Mouse (Mus musculus) frontal cortex, postnatal 10 days (tissue): ENCODE data around the gene Slc13a4.

Experiments
- DNase-seq, 2 experiments: peaks; one replicate each; pipeline ENCODE4 v3.0.0; 2022; ENCODE audit warnings: low spot score in 2 of 2, mixed read lengths in 1 of 2

Gene Slc13a4

DNA sequence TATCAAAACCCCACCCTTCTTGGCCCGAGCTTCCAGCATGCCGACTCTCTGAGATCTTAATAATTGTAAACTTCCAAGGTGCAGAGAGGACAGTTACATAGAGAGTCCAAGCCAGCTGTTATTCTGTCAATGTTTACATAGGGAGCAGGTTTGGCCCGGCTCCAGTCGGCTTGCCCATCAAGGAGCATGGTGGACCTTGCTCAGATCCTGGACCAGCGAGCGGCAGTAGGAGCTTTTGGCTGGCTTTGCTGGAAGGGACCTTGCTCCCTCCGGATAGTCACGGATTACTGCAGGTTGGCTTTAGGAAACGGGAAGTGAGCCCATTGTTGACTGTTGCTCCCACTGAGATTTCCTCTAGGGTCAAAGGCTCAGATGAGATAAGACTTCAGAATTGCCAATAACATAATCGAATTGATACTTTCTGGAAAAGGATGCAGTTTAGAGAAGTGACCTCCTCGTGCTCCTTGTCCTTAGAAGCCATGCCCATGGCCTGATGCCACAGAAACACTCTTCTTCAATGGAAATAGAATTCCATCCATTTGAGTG, 4.5 kb downstream of the Slc13a4 start:
- no peak for DNase-seq

DNA sequence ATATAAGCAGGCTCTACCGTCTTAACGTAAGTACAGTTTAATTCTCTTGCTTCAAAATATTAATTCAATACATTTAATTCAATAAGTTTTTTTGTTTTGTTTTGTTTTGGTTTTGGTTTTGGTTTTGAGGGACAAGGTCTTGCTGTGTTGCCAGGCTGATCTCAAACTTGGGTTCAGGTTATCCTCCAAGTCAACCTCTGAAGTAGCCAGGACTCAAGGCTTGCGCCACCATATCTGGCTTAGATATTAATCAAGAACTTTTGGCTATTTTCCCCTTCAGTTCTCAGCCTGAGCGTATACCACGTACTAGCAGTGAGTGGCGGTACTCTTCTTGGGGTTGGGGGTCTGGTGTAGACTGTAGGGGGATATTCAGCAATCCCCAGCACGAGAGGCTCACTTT, 5.3 kb downstream of the Slc13a4 start:
- DNase-seq: no peak

DNA sequence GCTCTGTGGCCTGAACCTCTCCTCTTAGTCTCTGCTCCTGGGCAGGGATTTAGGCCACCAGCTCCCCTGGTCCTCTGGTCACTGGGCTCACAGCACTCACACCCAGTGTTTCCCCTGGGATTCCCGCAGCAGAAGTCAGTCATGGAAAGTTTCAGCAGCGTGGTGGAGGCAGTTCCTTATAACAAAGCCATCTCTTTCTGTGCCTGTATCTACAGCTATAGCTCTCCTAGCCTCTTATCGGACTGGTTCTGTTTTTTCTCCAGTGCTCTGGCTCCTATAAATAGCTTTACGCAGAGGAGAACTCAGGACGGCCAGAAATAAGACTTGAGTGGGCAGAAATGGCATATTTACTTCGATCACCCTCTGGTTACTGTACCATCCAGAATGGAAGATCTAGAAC, 9.6 kb downstream of the Slc13a4 start:
- no peak for DNase-seq

DNA sequence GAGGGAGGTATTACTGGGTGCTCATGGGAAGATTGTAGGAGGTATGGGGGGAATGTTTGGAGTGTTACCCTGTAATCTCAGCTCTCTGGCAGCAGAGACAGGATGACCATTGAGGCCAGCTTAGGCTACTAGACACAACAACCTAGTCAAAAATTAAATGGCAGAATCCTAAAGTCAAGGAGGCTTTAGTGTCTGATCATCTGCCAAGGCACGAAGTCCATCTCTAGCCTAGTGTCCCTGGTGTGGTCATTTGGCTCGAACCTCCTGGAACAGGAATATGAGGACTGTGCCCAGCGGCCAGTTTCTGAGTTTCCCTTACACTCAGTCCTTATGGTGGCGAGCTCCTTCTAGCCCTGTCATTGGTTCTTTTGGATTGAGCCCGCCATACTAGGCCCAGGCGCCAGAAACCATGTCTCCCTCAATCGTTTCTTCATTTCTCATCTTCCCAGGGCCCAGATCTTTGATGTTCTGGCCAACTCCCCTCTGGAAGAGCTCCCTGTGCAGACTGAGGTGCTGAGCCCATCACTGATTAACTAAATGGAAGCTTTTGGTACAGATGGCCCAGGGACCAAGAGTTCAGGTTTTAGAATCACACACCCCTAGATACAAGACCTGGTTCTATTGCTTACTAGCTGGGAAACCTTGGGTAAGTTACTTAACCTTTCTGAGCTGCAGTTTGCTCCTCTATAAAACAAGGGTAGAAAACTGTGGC, 10.3 kb downstream of the Slc13a4 start:
- no peak for DNase-seq

DNA sequence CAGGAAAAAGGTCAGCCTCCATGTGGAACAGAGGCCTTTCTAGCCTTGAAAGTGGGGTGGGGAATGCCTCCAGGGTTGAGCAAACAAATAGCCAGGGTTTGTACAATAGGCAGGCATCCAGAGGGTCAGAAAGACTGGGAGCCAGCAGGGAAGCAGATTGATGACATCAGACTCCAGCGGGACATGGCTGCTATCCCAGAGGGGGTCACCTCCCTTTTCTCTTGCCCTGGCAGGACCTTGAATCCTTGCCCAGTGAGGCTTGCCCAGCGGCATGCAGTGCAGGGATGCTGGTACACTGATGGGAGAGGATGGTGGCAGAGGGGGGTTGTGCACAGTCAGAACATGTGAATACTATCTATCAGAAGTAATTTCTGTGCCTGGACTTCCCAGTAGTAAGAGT, 10.9 kb downstream of the Slc13a4 start:
- peak in 1 of 2 experiments; percentile 18 for DNase-seq

DNA sequence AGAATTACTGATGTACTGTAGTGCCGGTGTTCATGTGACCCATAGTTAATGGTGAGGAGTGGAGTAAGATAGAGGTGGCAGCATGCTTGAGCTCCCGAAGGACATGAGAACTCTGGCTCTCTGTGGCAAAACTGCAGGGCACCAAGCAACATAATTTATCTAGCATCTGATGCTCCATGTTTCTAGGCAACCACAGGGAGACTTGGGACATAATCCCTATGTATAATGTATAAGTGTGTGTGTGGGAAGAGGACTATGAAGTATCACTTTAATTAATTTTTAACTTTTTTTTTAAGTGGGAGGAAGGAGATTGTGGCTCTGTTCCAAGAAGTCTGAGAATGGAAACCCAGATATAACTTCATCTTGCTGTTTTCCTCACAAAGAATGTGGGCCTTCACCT, 13.0 kb downstream of the Slc13a4 start:
- DNase-seq: no peak

DNA sequence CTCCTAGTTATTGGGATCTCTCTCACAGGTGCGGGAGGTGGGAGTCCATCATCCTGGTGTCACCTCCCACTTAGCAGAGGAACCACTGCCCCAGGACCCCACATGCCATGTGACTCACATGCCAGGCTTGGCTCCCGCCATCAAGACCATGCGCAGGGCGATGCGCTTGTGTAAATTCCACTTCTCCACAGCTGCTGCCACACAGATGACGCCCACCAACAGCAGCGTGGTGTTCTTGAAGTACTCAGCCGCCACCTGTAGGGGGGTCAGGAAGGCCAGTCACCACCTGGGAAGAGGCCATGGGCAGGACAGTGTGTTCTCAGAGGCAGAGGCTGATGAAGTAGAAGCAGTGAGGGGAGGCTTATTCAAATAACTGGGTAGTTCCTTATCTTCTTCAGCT, 18.3 kb downstream of the Slc13a4 start:
- DNase-seq: no peak

DNA sequence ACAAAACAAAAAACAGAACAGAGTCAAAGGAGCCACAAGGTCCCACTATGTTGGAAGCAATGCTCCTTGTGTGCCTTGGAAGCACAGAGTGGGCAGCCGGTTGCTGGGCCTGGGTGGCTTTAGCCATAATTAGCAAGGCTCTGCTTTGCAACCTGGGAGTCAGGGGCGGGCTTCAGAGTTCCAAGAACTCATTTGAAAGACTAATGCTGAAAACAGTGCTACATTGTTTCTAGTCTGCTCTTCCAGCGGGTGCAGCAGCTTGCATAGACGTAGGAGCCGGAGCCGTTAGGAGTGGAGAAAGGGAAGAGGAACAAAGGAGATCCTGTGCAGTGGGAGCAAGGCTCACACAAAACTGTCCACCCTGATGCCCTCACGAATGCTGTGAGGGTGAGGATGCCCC, 19.0 kb downstream of the Slc13a4 start:
- no peak for DNase-seq

DNA sequence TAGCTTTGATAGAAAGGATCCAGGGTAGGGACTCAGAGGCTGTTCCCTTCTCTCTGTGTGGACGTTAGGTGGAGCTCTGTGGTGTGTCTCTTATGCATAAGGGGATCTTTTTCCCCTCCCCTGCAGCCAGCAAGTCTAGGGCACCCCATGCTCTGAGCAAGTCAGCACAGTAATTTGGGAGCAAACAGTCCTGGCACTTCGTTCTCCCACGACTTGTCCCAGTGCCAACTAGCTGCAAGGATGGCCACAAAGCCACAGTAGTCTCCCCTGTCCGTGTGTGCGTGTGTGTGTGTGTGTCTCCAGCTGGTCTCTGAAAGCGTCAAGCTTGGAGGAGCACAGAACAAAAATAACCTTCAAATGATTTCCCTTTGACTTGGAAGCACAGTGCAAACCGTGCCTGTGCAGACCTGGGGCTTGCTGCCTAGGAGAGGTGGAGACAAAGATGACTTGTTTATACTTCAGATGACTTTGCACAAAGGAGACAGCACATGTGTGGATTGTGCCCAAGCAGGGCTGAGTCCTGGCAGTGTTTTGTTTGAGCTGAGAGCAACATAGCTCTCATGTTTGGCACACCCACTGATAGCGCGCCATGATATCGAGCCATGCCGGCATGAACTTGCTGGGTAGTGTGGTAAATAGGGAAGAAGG, 19.7 kb downstream of the Slc13a4 start:
- peak; percentile 40 to 48 for DNase-seq

DNA sequence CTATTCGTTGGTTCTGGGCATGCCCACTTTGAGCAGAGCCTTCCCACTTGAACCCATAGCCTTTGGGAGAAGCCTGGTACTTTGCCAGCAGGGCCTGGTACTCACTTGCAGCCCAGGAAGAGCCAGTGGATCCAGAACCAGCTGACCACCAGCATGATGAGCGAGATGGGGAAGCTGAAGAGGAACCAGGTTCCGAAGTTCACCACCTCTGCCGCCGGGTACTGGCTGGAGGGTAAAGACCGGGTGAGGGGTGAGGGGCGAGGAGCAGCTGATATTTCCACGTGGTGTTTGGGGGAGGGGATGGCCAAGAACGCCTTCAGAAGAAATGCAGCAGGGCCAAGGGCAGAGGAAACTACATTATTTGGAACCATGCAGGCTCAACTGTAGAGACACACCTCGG, 28.6 kb downstream of the Slc13a4 start:
- no peak for DNase-seq

DNA sequence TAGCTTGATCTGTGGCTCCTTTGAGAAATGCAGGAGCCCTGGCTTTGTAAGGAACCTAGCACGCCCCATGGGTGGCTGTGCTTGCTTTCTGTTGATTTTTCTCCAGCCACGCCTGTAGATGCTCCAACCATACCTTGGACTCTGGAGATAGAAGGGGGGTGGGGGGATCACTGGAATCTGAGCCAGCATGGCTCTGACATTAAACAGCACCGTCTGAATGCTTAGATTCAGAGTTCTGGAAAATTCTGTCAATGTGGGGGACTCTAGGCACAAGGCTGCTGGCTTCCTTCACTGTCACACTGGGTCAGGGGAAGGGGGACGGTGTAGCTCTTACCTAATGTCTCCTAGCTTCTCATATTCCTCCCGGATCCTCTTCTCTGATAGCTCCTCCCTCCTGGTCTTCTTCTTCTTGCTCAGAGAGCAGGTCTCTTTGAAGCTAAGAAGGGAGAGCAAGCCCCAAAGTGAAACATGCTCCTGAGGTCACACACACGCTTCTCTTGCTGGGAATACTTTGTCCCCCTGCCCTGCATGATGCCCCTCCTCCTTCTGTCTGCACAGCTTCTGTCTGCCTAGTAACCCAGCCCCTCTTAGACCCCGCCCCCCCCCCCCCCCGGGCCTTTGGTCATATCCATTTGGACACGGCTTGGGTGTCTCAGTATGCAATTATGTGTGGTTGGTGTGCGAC, 29.9 kb downstream of the Slc13a4 start:
- DNase-seq: no peak

DNA sequence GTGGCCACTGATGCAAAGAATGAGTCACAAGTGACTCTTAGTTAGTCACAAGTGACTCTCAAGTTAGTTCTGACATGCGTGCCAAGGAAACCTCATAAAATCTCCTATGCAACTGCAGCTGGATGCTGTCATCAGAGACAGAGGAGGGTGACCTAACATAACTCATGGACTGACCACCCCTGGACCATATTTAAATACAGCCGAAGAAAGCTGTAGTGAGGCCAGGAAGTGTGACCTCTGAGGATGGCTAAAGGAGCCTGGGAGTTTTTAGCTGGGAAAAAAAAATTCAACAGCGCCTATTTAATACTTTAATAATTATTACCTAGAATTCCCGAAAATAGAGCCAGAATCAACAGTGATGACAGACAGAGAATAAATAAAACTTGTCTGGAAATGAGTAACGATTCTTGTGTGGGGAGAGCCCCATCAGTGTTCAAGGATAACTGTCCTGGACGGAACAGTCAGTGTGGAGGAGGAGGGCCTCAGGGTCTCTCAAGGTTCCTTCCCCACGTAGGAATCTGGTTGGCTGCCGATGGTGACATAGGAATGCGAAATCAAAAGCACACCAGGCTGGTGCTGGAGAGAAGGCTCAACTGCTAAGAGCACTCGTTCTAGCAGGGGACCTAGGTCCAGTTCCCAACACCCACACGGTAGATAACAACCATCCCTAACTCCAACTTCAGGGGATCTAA, 34.4 kb downstream of the Slc13a4 start:
- DNase-seq: no peak

DNA sequence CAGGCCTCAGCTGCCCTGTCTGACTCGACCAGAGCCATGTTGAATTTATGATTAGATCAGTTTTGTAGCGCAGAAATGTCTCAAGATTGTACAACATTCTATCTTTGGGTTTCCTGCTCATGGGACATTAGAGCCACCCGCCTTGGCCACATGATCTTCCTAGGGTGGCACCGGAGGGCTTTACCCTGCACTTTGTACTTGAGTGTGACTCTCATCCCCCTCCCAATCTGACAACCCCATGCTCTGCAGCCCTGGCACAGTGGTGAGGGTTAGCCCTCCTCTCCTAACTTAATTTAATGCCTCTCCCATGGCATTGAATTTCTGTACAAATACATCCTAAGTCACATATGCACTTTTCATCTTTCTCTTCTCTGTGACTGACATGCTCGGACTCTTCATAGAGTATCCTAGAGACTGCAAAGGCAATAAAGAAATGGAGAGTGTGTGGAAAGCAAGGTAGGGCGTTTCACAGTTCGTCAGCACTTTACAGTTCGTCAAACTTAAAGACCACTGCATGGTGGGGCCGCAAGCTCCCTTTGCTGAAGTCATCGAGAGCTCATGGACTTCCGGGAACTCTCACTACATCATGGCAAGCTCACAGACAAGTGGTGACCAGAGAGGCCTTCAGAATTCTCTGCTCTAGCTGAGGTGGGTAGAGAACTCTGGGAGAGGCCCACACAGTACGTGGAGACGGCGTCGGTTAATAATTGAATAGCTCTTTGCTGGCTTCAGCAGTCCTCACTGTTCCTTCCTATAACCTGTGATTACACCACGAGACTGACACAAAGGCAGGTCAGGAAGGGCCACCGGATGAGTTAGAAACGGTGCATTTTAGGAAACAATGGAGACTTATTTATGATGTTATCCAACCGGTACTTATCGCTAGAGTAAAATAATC, 35.8 kb downstream of the Slc13a4 start:
- no peak for DNase-seq

DNA sequence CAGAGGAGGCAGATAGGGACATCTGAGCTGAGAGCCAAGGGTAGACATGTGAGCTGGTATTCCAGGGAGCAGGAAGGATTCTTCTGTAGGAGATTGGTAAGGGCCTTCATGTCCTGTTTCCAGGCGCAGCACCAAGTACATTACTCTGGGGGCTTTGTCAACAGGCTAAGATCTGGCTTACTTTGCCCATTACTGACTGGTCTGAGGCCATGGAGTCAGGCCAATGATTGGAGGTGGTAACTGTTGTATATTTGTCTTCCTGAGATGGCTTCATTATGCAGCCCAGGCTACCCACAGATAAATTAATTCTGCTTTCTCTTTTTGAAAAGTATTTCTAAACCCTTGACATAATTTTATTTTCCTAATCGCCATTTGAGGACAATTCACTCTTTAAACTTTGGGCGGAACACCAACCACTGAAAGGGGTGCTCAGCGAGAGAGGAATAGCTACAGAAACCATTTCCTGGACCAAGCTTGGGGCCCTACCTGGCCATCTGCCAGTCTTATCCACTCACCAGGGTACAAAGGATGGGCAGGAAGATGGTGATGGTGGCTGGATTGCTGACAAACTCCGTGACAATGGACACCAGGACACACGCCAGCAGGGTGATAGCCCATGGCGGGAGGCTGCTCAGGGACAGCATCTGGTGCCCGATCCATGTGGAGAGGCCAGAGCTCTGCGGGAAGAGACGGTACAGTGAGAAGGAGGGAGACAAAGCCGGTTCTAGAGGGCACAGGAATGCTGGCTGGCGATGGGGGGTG, 36.7 kb downstream of the Slc13a4 start:
- no peak for DNase-seq

DNA sequence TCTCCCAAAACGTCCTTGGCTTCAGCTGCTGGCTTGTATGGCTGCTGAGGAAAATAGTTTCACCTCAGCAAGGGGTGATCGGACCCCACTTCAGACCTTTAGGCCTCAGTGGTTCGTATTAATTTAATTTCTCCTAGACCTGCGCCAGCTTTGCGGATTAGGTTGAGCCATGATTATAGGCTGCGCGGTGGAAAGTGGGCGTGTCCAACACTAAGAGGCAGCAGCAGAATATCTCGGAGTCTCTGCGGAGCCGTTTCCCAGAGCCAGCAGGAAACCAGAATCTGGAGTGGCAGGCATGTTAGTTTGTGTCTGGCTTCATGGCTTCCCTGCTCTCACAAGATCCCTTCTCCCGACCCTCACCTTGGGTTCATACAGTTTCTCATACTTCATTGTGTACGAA, 38.3 kb downstream of the Slc13a4 start:
- no peak for DNase-seq

DNA sequence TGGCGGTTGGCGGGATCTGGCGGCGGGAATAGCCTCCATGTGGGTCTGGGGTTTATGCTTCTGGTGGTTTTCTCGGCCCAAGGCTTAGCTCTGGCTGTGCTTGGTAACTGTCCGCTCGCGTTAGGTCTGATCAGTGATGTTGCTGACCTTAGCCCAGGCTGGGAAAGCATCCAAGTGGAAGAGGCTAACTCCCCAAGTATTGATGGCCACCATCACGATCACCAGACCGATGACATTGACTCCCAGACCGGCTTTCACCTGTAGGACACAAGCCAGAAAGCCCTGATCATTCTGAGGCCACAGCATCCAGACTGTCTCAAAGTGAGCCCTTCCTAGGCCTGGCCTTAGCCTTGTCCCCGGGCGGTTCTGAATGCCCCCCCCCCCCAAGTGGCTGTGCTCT, 39.2 kb downstream of the Slc13a4 start:
- DNase-seq: no peak

DNA sequence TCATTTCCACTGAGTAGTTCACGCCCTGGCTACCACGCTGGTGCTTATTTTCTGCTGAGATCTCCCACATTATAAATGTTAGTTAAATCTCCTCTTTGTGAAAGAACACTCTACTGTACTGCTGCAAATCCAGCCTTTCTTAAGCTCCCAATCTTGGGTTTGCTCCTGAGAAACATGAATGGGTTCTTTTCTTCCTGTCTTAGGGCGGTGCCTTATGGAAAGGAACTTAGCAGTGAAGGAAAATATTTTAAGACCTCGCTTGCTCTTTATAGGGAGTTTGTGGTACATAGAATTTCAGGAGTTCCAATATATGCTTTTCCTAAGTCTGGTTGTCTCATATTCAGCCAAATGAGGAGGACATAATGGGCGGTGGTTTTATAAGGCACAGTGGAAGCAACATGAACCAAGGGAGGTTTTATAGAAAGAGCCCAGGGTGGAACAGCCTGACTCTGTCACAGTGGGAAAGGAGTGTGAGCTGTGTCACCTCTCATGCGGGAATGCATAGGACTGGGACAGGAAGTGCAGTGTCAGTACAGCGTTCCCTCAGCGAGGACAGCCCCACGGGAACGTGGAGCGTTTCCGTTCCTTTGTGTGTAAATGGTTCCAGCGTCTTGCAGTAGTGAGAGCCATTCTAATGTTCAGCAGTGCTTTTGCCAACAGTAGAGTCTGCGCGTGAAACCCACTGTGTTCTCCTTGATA, 42.2 kb downstream of the Slc13a4 start:
- DNase-seq: no peak

DNA sequence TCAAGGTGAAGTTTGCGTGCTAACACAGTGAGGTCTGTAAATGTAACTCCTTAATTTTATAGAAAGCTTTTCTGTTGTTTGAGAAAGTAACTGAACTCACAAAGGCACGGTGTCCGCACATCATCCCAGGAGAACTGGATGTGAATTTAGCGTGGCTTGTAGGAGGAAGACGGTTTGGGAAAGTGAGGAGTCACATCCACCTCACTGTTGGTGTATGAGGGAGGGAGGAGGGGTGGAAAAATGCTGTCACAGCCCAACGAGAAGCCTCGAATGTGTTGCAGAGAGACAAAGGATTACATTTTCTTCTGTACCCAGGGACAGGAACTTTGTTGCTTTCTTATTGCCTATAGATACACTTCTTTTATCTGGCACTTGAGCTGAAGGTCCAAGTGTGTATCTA, 47.4 kb downstream of the Slc13a4 start:
- DNase-seq: no peak

DNA sequence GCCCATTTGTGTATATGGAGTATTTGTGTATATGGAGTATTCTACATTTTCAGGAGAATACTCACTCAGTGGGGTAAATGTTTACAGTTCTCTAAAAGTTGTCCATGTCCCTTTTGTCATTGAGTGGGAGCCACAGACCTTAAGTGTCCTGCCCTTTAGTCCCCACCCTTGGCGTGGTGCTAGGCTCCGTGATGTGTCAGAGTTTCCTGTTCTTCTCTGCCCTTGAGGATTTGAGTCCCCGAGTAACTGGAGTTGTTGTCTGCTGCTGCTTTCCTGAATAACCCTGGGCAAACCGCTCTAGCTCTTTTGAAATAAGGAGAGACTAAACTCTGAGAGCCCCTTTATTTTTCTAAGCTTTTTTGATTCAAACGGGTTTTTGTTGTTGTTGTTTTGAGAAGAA, 48.4 kb downstream of the Slc13a4 start:
- DNase-seq: no peak

DNA sequence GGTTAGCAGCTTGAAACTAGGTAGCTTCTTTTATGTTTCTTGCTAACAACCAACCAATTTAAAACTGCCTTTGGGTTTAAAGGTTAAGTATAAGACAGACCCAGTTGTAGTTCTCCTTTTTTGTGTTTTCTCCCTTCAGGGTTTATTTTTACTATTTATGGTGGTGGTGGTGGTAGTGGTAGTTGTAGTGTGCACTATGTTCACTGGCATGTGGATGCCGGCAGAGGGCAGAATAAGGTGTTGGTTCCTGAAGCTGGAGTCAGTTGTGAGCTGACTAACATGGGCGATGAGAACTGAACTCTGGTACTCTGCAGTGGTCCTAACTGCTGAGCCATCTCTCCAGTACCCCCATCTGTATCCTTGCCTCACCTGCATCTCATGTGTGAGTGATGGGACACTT, 49.0 kb downstream of the Slc13a4 start:
- DNase-seq: no peak
